Mouse (Mus musculus): Measurements from ENCODE around the gene C87436.

GRCm38 (mm10) chr6:86441571-86441970, 3.4 kb downstream of the C87436 start:
- TF ChIP-seq GATA1 (IDR thresholded peaks at IDR 0.05; ENCODE audit: borderline replicate concordance, low read length) (no peak), FLI1 (IDR thresholded peaks at IDR 0.05; ENCODE audit: low read length) (no peak)

Data from megakaryocyte, embryonic 14.5 days (primary cell).